Mouse (Mus musculus) testis, adult 2 months (tissue): ENCODE results near the gene Mcrip1. TPM values are rescaled to one million over a fixed set of nuclear protein-coding genes. Genes with fewer than 3 reads are reported as not detected.

Experiments
- H3K27ac ChIP-seq: fragments of 200-500 bp; 2 replicates; pipeline ENCODE4 v1.5.1; 2012; ENCODE audit warnings: low read depth, low read length; ENCODE audit not compliant: control insufficient read depth, insufficient read depth
- H3K27me3 ChIP-seq: fragments of 200-500 bp; 2 replicates; pipeline ENCODE4 v1.6.1; 2012; ENCODE audit warnings: mild to moderate bottlenecking, low read length, moderate library complexity; ENCODE audit not compliant: control insufficient read depth, insufficient read depth
- H3K36me3 ChIP-seq: fragments of 200-500 bp; 2 replicates; pipeline ENCODE4 v1.6.1; 2012; ENCODE audit warnings: mild to moderate bottlenecking, low read length; ENCODE audit not compliant: control insufficient read depth, insufficient read depth
- H3K4me1 ChIP-seq: fragments of 200-500 bp; 2 replicates; pipeline ENCODE4 v1.6.1; 2012; ENCODE audit warnings: low read length; ENCODE audit not compliant: control insufficient read depth, insufficient read depth
- H3K4me3 ChIP-seq: fragments of 200-500 bp; 2 replicates; pipeline ENCODE4 v1.5.1; 2012; ENCODE audit warnings: low read depth, mild to moderate bottlenecking, low read length, moderate library complexity, mixed read lengths; ENCODE audit not compliant: control insufficient read depth
- CTCF ChIP-seq: fragments of 200-500 bp; IDR thresholded peaks from 2 replicates; pipeline ENCODE4 v1.5.1; 2012; ENCODE audit warnings: low read depth, mild to moderate bottlenecking, inconsistent platforms, low read length, moderate library complexity; ENCODE audit not compliant: control insufficient read depth, insufficient read depth, insufficient replicate concordance
- POLR2A ChIP-seq: fragments of 200-500 bp; IDR thresholded peaks from 2 replicates; pipeline ENCODE4 v1.6.1; 2012; ENCODE audit warnings: low read depth, mild to moderate bottlenecking, inconsistent platforms, low read length, moderate library complexity; ENCODE audit not compliant: control insufficient read depth
- polyA plus RNA-seq: library from polyadenylated mRNA; depleted of rRNA; stranded (reverse); fragments of >200 nt; gene quantifications from 2 replicates; pipeline ENCODE4 v1.2.3, GENCODE M21; 2012

The Mcrip1 gene
- polyA plus RNA-seq, 1 experiment = 196 TPM

DNA sequence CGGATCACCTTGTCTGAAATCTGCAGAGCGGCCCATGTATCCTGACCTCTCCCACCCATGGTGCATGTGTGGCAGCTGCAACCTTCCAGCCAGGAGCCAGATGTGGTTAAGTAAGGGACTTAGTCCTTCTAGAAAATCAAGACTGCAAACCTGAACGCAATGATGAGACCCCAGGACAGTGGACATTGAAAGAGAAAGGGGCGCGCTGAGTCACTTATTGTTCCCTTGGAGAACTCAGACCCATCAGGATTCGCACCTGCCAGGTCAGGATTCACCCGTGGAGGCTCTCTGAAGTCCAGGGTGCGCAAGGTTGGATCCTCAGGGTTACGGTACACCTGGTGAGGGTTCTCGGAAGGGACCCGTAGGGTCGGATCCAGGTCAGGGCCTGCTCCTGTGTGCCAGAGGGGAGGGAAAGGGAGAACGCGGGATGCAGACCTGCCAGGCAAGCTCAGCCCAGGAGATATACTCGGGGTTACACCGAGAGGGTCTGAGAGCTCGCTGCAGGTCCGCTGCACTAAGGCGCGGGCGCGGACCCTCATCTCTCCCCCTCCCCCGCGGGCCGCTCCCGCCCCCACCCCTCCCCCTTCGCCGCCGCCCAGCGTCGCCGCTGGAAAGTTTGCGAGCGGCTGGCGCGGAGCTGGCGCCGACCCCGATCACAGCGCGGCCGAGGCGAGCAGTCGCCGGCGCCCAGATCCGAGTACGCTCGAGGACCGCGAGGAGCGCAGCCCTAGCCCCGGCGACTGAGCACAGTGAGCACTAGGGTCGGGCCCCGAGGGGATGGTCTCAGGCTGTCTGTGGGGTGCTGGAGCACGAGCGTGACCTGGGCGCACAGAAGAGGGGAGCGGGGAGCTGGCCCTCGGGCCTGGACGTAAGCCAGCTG lies 19.2 kb downstream of the Mcrip1 start, which contains the start of gene Gcgr:
TSS of gene Gcgr (plus strand) at position 615 of the 880 bp plus-strand sequence.
- Histone ChIP-seq H3K36me3 (no peaks in the 10 kb centered on the region), H3K27ac (no peak within 1 kb of the TSS), H3K4me1 (peaks cover 3% of the 10 kb centered on the region), H3K4me3 (peak within 1 kb of the TSS; percentile 54), H3K27me3 (no peaks in the 10 kb centered on the region)
- TF ChIP-seq CTCF = no peak
- no peak for TF ChIP-seq POLR2A

DNA sequence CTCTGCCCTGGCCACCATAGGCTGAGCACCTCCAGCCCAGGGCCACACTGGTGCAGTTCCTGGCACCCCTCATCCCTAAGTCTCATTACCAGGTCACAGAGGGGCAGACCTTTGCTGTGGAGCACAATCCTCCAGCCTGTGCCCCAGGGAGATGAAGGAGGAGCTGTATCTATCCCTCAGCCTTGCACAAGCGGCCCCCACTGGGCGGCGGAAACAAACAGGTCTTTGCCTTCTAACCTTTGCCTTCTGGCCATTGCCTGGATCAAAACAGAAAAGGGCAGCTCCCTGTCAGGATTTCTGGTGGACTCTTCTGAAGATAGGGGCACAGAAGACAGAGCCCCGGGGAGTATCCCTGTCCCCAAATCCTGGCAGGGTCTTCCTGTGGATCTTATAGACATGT lies 20.6 kb downstream of the Mcrip1 start:
- H3K36me3 ChIP-seq = no peaks in the 10 kb centered on the region
- no peaks in the 10 kb centered on the region for H3K27me3 ChIP-seq
- no peak overlapping the region for H3K4me3 ChIP-seq
- no peak for TF ChIP-seq CTCF
- TF ChIP-seq POLR2A = no peak
- no peak overlapping the region for H3K27ac ChIP-seq
- H3K4me1 ChIP-seq = peaks cover 3% of the 10 kb centered on the region

- Histone ChIP-seq H3K4me1 (peaks cover 3% of the 10 kb centered on the region), H3K27ac (no peak overlapping the region), H3K27me3 (no peaks in the 10 kb centered on the region), H3K36me3 (no peaks in the 10 kb centered on the region), H3K4me3 (no peak overlapping the region)
- TF ChIP-seq POLR2A (no peak), CTCF (no peak)
Observed at GRCm38 (mm10) chr11:120527690-120528354, 21.7 kb downstream of the Mcrip1 start.

GRCm38 (mm10) chr11:120525959-120526358 lies 23.6 kb downstream of the Mcrip1 start:
- H3K27me3 ChIP-seq = no peaks in the 10 kb centered on the region
- no peak for TF ChIP-seq POLR2A
- TF ChIP-seq CTCF = no peak
- H3K4me3 ChIP-seq = no peak overlapping the region
- peaks cover 3% of the 10 kb centered on the region for H3K4me1 ChIP-seq
- no peak overlapping the region for H3K27ac ChIP-seq
- H3K36me3 ChIP-seq = no peaks in the 10 kb centered on the region

DNA sequence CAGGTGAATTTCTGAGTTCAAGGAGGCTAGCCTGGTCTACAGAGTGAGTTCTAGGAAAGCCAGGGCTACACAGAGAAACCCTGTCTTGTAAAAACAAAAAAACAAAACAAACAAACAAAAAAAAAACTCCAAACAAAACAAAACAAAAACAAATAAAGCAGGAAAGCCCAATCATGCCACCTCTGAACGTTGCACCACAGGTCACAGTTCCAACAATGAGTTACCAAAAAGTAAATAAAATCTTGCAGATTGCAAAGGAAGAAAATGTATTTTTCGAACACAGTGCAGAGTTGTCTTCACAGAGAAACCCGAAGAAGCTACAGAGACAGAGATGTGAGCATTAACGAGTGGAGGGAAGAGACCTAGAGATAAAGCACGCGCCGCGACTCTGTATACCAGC lies 26.9 kb downstream of the Mcrip1 start:
- Histone ChIP-seq H3K27me3 (no peaks in the 10 kb centered on the region), H3K36me3 (no peaks in the 10 kb centered on the region), H3K4me1 (peaks cover 3% of the 10 kb centered on the region; the same call in 1 of the 2 replicates), H3K27ac (no peak overlapping the region), H3K4me3 (no peak overlapping the region)
- TF ChIP-seq POLR2A = no peak
- no peak for TF ChIP-seq CTCF

DNA sequence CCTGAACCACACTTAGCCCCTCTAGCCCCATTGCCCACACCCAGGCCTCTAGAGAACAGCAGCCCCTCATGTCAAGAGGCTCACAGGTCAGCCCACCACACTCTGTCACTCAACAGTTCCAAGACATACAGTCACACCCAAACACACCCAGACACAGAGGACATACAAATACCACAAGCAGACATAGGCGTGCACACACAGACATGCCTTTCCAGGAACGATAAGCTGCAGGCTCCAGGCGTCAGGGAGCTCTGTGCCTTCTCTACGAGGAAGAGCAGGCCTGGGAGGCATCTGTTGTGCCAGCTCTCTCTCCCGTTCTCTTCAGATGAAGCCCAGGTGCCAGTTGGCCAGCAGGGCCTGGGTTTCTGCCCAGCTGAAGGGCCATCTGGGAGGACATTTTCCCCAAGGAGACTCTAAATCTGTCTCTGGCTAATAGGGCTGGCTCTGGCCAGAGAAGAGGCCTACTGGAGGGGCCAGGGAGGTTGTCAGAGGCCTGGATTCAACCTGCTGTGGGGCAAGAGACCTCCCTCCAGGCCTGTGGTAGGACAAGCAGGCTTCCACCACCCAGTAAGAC lies 28.5 kb downstream of the Mcrip1 start:
- no peak overlapping the region for H3K27ac ChIP-seq
- no peak for TF ChIP-seq CTCF
- TF ChIP-seq POLR2A = no peak
- no peak overlapping the region for H3K4me3 ChIP-seq
- no peaks in the 10 kb centered on the region for H3K27me3 ChIP-seq
- no peaks in the 10 kb centered on the region for H3K36me3 ChIP-seq
- peaks cover 3% of the 10 kb centered on the region; the same call in 1 of the 2 replicates for H3K4me1 ChIP-seq

DNA sequence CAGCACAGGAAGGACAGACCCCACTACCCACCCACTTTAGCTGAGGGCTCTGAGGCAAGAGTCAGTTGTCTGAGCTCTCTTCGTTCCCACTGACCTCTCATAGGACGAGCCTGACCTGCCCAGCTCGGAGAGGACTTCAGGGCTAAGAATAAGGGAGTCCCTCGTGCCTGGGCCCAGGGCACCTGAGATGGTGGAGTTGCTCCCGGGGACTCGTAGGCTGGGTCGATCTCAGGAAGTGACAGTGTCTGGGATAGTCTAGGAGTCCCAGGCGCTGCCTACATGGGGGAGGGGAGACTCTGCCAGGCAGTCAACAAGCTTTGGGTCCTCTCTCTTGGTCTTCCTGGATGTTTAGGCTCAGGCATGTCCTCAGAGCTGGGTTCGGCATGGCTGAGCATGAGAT lies 29.0 kb downstream of the Mcrip1 start:
- Histone ChIP-seq H3K4me1 (peaks cover 5% of the 10 kb centered on the region; the same call in 1 of the 2 replicates), H3K27me3 (no peaks in the 10 kb centered on the region), H3K4me3 (no peak overlapping the region), H3K36me3 (no peaks in the 10 kb centered on the region), H3K27ac (no peak overlapping the region)
- TF ChIP-seq POLR2A (no peak), CTCF (no peak)
